Mouse (Mus musculus) kidney, adult 11 months (tissue): ENCODE data around the gene Mus81.

Source experiments
- DNase-seq: peaks from one replicate; pipeline ENCODE4 v3.0.0; 2022

The Mus81 gene

DNA sequence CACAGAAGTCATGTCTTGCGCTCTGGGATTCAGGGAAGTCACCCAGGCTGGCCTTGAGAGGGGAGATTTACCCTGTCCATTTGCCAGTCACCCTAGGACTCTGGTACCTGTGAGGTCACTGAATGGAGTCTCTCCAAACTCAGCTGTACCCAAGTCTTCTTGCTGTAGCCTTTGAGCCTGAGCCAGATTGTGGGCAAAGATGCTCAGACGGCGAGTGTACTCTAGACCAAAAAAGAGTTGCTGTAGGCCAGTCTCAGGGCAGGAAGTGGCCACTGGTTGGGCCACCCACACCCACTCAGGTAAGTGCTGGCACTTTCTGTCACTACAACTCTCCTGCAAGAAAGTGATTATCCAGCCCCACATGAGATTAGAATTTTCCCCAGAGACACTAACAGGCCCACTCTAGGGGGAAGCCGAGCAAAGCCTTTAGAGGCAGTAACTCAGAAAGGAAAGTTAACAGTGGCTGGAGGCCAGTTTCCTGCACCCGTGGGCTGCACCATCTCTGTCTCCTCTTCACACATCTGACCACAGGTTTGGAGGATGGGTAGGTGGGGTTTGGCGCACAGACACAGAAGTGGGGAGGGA lies 21.2 kb downstream of the Mus81 start:
- DNase-seq, result no peak

DNA sequence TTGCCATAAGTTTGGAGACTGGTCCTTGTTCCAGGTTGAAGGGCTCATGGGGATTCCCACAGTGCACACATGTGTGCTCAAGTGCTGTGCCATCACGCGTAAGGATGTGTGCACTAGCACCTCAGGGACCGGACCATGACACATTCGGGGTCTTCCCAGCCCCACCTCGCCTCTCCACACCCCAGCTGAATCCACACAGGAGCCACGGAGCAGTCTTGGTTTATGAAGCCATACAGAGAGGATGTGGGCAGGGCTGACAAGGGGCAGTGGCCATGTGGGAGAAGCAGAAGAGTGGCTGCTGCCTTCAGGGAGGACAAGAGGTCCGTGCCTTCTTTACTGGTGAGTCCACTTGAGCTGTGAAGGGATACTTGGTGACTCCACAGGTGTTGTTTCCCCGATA lies 23.2 kb downstream of the Mus81 start:
- no peak for DNase-seq

DNA sequence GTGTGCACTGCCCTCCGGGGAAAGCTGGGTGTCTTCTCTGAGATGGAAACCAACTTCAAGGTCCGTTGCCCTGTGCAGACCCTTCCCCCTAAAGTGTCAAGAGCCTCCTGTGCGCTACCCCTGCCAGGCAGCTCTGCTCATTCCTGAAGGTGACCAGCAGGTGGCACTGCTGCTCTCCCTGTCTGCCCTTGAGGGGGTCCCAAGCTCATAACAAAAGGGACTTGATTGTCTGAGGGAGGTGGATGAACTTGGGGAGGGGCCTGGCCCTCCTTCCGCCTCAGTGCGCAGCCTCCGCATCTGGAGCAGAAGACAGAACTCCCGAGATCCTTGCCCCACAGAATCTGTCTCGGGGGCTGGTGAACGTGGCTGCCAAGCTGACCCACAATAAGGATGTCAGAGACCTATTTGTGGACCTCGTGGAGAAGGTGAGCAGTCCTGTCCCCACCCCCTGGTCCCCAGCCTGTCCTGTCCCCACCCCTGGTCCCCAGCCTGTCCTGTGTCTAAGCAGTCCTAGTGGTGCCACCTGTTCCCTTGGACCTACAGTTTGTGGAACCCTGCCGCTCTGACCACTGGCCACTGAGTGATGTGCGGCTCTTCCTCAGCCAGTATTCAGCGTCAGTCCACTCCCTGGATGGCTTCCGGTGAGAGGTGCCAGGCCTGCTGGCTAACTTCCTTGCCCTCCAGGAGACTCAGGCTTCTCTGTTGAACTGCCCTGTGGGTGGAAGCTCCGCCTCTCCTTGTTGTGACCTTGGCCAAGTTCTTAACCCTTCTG lies 24.2 kb downstream of the Mus81 start:
- peak; percentile 50 for DNase-seq

DNA sequence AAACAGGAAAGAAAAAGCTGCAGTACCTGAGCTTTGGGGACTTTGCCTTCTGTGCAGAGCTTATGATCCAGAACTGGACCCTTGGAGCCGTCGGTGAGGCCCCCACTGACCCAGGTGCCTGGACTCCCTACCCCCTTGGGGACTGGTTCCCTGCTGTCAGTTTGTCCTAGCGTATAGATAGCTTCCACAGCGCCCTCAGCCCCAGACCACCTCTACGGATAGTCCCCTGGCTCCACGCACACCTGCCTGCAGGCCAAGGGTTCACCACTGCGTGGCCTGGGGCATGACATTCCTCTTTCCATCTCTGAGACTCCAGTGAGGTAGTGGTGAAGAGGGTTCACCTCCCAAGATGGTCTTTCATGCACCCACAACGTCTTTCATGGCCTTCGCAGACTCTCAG lies 25.0 kb downstream of the Mus81 start:
- no peak for DNase-seq

DNA sequence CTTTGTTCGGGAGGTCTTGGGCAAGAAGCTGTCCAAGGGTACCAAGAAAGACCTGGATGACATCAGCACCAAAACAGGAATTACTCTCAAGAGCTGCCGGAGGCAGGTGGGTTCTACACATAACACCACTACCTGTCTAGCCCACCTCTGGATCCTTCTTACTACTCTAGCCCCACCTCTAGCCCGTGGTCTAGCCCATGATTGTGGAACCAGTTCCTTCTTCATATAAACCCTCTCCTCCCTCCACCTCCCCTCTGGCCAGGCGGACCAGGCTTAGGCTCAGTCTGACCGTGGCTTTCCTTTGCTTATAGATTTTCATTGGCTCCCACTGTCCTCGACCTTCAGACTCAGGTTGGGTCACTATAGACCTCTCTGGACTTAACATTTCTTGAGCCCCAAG lies 26.8 kb downstream of the Mus81 start:
- DNase-seq, result no peak

DNA sequence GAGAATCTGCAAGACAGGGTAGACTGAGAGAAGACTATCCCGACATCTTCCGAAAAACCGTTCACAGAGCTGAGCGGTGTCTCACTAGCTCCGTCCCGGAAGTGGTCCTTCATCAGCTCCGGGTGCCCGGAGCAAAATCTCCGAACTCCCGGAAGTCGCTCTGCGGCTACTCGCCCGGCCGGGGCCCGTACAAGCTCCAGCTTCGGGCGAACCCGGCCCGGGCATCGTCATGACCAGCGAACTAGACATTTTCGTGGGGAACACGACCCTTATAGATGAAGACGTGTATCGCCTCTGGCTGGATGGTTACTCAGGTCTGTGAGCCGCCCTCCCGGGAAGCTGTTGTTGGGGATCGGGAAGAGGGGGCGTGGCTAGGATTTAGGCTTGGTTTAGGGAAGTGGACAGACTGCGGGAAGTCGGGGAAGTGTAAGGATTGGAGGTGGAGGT lies 27.7 kb downstream of the Mus81 start, which contains the start of gene Fibp:
Gene Fibp, plus strand, starts transcription at position 151 of the 447 bp plus-strand sequence.
- DNase-seq, result peak; percentile 86

DNA sequence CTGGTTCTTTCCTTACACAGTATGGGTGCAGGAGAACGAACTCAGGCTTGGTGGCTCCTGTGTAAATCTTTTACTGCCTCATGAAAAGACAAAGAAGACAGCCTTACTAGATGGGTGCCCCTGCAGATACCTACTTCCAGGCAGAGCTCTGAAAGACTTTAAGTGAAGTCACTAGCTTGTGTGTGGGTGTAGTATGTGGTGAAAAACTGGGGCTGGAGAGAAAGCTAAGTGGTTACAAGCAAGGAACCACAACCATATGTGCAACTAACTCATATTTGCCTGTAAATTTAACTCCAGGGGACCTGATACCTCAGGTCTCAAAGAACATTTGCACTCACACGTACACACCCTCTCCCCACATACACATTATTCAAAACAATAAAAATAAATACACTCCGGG lies 28.3 kb downstream of the Mus81 start:
- no peak for DNase-seq

DNA sequence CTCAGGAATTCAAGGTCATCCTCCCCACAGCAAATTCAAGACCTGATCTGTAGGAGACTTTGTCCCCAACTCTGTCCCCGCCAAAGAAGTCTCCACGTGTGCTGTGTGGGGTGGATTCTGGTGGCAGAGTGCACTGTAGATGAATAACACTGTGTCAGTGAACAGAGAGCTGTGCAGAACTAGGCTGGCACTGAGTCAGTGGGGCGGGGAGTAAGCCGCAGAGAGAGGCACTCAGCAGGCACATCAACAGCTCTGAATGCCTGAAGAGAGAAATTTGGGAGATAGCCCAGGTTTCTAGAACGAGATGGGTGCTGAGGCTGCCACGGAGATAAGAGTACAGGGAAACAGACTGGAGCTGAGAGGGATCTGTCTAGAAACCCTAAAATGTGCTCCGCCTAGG lies 29.2 kb downstream of the Mus81 start:
- peak; percentile 64 for DNase-seq

DNA sequence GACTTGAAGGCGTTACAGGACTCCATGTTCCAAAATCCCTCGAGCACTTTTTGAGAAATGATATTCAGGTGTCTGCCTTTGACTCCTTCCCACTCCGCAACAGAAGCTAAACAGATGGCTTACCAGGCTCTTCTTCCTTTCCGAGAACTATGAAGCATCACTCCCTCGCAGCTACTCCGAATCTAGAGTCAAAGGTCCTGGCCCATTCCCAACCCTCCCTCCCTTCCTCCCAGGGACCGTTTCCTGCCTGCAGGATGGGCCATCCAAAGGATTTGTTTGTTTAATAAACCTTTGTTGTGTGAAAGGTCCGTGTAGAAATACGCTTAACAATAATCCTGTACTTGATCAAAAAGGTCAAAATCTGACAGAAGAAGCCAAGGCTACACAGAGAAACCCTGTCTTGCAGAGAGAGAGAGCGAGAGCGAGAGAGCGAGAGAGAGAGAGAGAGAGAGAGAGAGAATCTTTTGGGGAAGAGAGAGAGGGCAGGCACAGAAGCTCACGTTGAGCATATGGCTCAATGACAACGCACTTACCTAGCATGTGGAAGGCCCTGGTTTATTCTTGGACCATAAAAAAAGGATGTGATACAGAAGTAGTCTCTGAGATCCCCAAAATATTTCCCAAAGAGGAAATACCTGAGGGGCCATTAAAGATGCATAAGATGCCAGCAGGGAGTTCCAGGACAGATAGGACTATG lies 30.3 kb downstream of the Mus81 start, which contains the start of gene Ccdc85b:
Gene Ccdc85b, minus strand, starts transcription at position 149 of the 697 bp plus-strand sequence.
- DNase-seq, result no peak

DNA sequence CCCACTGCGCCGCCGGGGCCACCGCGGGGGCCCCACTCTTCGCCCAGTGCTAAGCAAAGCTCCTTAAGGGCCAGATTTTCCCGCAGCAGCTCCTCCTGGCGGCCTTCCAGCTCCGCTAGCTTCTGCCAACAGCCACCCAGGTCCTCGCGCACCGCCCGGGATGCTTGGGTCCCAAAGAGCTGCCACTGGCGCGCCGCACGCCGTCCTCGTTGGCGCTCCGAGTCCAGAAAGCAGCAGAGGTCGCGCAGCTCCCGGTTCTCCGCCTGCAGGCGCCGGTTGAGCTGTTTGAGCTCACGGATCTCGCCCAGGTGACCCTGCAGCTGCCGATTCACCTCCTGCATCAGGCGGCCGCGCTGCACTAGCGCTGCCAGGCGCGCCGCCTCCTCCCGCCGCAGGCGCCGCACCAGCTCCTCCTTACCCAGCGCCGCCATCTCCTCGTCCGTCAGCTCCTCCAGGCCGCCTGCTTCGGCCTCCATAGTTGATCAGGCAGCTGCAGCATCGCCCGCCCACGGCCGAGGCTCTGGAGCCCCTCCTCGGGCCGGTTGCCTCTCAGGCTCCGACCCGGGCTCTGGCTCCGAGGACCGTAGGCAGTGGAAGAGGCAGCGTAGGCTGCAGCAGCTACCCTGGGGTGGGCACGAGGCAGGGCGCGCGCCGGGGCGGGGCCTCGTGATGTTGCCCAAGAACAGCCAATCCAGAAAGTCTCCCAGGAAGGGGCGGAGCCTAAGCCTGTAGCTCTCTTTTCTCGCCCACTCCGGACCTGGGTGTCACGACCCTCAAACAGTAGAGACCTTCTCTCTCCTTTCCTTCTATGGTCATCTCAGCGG lies 31.1 kb downstream of the Mus81 start:
- DNase-seq, result peak; percentile 95

DNA sequence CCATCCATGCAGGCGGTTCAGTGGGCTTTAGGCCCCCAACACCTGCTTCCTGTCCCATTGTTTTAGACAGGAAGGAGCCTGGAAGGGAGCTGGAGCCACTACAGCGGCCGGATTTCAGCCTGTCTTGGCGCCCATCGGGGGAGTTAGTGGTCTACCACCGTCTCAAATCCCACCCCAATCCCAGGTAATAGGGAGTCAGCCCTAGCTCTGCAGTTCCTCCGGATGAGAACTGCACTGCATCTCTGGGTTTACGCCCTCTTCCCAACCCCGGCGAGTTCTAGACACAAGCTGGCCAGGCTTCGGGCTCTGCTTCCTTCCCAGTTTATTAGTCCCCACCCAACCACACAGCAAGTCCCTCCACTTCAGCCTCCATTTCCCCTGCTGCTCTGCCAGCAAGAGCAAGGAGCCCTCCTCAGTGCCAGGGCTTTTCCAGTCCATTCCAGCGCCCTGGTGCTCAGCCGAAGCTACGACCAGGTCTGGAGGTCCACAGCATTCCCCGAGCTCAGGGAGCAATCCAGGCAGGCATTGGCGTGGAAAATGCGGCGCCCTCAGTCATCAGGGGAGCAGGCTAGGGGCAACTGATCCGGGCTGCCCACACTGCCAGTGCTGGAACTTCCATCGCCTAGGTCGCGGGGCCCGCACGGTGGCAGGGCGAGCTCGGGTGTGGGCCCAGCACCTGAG lies 31.8 kb downstream of the Mus81 start:
- peak; percentile 44 for DNase-seq

DNA sequence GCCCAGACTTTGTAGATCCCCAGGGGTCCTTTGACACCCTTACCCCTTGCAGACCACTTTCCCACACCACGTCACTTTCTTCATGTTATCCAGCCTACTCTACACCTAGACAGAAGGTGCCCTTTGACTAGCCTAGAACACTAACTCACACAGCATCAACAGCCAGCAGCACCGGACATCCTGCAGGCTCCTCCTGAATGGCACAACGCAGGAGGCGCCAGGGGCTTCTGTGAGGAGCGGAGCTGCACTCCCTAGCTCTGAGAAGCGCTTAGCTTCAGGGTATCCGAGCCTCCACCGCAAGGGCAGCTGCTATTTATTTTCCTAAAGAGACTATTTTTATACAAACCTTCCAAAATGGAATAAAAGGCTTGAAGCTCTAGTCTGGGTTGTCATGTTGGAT lies 32.6 kb downstream of the Mus81 start:
- DNase-seq, result no peak

DNA sequence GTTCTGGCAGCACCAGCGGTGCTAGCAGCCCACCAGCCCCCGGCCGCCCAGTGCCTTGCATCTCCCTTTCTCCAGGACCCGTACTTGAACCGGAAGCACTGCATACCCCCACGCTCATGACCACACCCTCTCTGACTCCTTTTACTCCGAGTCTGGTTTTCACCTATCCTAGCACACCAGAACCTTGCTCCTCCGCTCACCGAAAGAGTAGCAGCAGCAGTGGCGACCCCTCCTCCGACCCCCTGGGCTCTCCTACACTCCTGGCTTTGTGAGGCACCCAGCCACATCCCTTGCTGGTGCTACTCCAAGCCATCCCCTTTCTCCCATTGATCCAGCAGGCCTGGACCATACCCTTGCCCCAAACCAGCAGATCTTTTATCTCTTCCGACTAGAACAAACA lies 33.2 kb downstream of the Mus81 start:
- no peak for DNase-seq

DNA sequence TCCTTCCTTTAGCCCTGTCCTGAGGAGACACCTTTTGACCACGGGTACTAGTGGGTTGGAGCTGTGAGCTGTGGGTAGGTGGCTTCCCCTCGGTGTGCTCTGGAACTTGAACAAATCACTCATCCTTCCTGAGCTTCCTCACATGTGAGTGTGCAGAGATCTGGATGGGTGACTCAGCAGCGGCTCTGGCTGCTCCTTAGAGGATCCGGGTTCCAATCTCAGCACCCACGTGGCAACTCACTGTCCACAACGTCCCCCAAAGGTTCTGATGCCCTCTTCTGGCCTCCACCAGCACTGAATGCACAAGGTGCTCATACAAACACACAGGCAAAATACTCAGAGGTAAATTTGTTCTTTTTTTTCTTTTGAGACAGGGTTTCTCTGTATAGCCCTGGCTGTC lies 36.4 kb downstream of the Mus81 start:
- DNase-seq, result no peak

DNA sequence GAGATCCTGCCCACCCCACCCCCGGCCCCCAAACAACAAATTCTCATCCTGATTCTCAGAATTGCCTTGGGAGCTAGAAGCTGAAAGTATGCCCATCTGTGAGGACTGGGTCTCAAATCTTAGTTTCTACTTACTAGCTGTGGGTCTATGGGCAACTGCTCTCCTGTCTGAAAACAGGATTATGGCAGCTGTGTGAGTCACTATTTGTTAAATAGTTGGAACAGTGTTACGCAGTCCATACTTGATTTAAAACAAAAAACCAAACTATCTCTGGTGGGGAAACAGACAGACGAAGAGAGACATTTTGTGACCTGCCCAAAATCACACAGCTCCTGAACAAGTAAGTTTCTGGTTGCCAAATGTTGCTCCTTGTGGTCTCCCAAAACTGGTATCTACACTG lies 38.5 kb downstream of the Mus81 start:
- no peak for DNase-seq

DNA sequence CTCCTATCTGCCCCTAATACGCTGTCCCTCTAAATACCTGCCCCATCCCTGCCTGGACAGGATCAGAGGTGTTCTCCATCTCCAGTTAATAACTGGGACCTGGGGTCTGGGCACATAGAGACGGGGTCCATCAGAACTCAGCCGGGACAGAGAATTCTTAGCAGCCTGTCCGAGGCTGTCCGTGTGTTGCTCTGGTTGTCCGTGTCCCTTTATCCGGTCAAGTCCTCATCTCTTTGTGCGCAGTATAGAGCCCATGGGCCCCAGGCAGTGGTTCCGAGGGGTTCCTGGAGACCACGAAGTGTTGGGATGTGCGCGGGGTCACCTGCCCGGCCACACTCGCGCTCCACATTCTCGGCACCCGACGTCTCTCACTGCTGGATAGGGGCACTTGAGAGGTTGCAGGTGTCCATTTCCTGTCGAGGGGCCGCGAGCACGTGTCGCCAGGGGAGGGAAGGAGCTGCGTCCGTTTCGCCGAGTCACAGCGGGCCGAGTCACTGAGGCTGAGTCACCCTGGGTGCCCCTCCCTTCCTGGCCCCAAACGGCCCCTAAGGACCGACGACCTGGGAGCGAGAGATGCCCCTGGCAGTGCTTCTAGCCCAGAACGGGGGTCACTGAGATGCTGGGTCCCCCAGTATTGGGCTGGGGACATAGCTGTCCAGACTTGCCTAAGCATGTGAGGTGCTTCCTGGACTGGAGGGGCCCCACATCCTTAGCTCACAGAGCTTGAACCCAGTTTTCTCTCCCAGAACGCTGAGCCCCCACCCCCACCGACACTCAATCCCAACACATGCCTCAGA lies 39.6 kb downstream of the Mus81 start:
- DNase-seq, result no peak

DNA sequence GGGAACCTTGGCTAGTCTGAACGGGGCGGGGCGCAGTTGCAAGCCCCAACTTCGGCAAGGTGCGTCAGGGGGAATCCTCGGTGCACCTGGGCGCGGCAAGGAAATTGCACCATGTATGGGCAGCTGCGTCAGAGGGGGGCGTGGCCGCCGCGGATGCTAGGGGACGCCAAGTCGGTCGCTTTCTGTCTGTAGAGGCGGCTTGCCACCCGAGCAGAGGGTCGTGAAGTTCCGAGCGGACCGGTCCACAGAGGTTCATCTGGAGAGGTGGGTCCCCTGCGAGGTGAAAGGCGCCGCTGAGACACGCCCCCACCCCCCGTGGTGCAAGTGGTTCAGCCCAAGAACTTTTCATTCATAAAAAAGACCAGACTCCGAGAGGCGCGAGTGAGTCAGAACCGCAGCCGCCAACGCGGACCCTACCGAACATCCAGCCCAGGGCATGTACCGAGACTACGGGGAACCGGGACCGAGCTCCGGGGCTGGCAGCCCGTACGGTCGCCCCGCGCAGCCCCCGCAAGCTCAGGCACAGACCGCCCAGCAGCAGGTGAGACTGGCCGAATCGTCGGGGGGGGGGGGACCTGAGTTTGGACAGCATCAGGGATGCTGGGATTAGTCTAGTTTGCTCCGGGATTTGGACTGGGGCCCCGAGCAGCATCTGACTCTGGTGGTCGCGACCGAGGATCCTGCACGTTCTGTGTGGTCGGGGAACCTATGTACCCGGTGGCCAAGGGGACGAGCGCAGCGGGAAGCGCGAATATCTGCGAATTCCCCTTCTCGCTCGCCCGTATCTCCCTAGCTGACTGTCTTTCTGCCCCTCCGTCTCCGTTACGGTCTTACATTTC lies 40.5 kb downstream of the Mus81 start, which contains the start of gene Fosl1:
Gene Fosl1, plus strand, starts transcription at position 33 of the 839 bp plus-strand sequence.
- DNase-seq, result peak; percentile 60

DNA sequence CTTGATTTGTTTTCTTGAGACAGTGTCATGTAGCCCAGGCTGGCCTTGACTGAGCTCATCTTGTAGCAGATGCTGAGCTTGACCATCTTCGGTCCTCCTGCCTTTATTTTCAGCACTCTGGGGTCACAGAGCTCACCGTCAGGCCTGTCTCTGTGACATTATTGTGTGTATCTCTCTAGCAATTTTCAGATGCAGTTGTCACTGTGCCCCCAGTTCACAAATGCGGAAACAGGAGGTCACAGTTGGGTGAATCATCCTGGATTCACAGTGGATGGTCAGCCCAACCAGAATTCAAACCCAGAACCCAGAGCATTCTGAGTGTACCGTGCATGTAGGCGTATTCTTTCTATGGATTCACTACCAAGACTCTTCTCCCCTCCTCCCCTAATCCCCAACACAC lies 42.5 kb downstream of the Mus81 start:
- no peak for DNase-seq

DNA sequence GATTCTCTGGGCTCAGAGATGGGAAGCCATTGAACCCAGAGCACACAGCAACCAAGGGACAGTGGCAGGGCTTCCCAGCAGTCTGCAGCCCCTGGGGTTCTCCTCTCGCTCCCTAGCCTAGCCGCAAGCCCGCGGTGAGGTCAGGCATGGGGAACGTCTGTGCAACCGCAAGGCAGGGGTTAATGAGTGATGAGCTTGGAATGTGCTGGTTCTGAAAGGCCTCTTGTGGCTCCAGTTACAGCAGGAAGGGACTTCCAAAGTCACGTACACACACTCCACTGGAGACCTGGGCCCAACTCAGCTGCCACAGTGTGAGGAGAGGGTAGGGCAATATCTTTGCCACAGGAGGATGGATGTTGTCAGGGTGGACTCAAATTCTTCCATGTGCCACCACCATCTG lies 43.2 kb downstream of the Mus81 start:
- DNase-seq, result peak; percentile 64

DNA sequence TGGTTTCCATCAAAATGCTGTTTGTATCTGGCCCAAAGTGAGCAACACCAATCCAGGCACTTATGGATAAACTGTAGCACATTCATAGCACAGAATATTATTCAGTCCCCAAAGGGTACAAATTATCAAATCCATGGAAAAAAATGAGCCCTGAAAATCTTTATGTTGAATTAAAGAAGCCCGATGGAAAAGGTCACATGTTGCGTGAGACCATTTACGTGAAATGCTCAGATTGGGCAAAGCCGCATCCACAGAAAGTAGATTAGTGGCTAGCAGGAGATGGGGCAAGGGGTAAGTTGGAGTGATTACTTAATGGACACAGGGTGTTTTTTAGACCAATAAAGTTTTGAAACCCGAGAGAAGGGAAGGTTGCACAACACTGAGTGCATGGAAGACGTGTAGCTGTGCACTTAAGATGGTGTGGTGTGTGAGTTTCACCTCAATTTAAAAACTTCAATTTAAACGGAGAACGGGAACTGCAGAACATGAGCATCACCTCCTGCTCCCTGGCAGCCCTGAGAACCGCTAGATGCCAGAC lies 43.8 kb downstream of the Mus81 start:
- DNase-seq, result no peak
